Mouse (Mus musculus) megakaryocyte, adult 5-6 weeks (primary cell): ENCODE results near the gene Fam81a. TPM values are rescaled to one million over a fixed set of nuclear protein-coding genes. Genes with fewer than 3 reads are reported as not detected.

Experiments
- ATAC-seq: 2 replicates; pipeline ENCODE4 v1.8.0; 2016; ENCODE audit warnings: mild to moderate bottlenecking, inconsistent platforms; ENCODE audit not compliant: poor library complexity, severe bottlenecking
- total RNA-seq, 2 experiments: library from RNA; stranded (forward) in 1 of 2; stranded (reverse) in 1 of 2; fragments of 153-499, 151-499 nt in 1 of 2; fragments of 221-1000, 200-1000 nt in 1 of 2; gene quantifications; 2 replicates each; pipeline versions ENCODE4 v1.2.3 to v1.2.4; 2015 to 2017

Gene Fam81a
- total RNA-seq, 2 experiments from 2014 or later: 0.07 TPM; not detected in 1

DNA sequence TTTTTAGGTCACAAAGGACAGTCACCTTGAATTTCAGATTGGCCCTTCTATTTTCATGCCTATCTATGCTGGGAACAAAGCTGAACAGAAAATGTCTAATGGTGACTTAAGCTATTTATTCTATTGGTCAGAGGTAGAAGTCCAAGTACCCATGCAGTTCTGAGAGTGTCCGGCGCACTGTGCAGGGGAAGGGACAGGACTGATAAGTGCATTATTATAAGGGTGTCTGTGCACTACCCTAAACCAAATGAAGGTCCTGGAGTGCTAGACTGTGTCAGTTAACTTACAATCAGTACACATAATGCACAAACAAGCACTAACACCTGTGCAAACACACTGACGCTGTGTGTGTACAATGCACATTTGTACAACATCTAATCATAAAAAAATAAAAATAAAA, 74.9 kb downstream of the Fam81a start:
- no peak for ATAC-seq

DNA sequence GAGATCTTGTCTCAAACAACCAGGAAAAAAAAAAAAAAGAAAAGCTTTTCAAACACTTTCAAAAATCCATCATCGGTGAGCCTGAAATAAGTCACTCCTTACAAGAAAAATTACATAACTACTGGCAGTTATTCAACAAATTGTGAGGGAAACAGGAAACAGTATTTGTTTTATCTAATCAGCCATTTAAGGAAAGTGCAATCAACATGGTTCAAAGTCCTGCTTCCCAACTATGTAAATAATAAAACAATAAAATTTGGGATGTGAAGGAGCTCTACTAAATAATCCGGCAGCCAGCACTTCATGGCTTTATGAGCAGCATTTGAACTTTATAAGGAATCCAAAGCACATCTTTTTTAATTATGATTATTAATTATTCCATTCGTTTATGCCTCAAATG, 80.3 kb downstream of the Fam81a start:
- ATAC-seq: no peak

DNA sequence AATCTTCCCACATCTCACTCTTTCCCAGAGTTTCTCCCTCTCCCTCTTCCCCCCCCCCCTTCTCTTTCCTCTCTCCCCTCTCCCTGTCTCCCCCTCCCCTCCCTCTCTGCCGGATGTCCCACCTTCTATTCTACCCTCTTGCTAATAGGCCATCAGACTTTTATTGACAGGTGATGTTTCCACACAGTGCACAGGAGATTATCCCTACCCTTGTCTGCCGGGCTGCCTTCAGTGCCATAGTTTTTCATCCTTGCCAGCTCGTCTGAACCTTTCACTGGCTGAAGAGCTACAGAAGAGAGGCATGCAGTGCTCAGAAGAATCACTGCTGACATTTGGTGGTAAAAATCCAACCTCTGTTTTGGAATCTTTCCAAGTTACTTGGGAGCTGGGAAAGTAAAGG, 88.9 kb downstream of the Fam81a start:
- ATAC-seq: no peak

DNA sequence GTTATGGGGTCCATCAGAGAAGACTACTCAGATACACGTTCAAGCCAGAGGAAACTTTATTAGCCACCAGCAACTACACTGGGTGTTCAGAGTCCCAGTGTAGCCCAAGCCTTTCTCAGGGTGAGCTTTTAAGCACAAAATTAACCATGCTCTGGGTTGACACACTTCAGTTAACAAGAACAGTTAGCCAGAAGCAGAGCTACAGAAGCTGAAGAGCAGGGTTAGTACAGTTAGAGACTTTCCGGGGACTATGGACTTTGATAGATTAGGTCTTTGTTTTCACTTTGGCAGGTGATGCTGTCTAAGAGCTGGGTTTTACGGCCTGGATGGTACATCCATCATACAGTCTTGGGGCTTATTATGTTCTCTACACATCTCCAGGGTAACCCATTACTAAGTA, 89.6 kb downstream of the Fam81a start:
- no peak for ATAC-seq

DNA sequence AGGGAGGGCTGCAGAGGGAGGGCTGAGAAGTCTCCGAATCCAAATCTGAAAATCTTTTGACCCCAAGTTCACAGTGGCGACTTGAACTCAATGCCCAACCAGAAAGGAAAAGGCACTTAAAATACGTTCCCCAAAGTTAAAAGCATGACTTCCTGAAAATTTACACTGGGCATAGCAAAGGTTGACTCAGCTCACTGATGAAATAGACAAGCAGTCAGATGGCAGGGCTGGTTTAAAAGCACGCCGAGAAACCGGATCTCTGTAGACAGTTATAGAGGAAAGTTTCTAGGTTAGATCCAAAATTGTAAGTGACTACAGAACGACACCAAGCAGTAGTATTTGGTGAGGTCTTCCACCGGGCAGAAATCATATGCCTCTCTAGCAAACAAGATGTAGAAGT, 92.5 kb downstream of the Fam81a start:
- ATAC-seq: no peak

DNA sequence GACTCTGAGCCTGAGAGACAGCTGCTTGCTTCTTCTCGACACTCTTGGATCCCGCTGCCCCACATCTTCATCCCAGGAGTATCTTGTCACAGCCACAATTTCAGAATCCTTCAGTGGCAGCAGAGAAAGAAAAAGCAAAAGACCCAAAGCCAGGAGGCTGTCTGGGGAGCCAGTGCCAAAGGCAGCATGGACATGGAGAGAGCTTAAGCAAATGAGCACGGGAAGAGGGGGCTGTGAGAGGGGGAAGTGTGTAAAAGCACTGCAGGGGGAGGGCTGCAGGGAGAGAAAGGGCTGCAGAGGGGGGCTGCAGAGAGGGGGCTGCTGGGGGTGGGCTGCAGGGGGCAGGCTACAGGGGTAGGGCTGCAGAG, 93.0 kb downstream of the Fam81a start:
- no peak for ATAC-seq

DNA sequence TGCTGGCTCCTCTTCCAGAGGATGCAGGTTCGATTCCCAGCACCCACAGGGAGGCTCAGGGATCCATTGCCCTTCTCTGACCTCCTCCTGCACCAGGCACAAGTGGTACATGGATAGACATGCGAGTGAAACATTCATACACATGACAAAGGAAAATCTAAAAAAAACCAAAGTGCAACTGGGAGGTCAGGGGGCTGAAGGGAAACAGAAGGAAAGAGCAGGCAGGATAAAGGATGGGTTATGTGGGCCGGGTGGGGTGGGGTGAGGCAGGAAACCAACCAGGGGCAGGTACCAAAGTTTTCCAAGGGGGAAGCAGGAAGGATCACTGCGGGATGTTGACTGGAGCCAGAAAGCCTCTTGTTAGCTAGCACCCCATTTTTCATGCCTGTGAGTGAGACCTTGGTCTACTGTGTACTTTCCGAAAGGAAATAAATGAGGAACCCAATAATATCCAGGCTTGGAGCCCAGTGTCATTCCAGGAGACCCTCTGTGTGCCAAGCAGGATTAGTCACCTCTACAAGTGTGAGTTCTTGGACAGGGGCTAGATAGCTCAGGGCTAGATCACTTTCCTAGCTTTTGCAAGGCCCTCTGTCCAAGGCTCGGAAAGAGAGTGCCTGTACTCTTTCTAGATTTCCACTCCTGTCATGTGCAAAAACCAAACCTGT, 93.5 kb downstream of the Fam81a start:
- ATAC-seq: no peak

DNA sequence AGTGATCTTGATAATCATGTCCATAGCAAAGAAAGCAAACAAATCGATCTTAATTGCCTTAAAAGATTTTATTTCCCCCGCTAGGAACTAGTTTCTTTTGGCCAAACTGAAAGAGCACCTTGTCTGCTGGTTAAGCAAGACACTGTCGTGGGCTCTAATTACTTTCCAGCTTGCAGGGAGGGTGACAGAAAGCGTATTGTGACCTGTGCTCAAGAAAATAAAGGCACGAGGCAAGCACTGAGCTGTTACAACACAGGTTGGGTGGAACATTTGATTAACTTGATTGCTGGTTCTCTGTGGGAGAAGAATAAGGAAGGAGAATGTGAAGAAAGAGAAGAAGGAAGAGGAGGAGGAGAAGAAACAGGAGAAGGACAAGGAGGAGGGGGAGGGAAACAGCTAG, 94.1 kb downstream of the Fam81a start:
- no peak for ATAC-seq

DNA sequence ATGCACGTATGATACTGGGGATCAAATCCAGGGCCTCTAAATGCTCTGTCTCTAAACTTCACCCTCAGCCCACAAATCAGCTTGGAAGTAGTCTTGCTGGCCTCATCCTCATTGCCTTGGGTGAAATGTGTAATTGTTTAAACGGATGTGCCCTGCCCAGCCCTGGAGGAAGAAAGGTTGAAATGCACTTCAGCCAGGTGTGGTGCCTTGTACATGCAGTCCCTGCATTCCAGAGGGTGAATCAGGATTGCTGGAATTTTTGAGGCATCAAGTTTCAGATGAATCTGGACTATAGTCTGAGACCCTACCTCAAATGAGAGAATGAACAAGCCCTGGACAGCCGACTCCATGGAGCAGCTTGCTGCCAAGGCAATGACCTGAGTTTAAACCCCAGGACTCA, 94.5 kb downstream of the Fam81a start:
- ATAC-seq: no peak

DNA sequence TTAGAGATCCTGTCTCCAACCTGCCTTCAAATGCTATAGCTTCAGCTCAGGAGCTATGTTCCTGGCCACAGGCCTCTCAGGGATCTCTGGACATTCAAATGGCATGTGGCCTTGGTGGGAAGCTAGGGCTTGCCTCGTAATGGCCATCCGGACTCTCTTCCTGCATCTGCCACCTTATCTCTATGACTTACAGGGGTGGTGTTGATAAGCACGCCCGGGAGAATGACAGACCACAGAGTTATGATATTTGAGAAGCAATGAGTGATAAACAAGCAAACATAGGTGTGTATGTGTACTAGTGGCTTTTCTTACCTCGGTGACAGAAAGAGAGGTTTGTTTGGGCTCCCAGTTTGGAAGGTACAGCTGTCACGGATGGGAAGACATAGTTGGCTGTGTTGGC, 96.1 kb downstream of the Fam81a start:
- ATAC-seq: no peak

DNA sequence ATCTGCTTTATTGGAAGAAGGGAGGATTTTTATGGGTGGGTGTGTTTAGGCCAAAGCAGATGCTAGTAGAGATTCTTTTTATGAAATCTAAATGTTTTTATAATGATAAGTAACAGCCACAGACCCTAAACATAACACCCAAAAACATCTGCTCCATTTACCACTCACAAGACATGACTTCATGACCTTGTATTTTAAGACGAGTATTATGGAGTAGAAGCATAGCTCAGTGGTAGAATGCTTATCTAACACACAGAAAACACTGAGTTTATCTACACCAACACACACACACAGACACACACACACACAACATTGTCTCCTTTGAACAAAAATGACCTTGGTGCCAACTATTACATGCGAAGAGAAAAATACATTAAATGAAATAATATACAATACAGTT, 97.5 kb downstream of the Fam81a start:
- no peak for ATAC-seq

DNA sequence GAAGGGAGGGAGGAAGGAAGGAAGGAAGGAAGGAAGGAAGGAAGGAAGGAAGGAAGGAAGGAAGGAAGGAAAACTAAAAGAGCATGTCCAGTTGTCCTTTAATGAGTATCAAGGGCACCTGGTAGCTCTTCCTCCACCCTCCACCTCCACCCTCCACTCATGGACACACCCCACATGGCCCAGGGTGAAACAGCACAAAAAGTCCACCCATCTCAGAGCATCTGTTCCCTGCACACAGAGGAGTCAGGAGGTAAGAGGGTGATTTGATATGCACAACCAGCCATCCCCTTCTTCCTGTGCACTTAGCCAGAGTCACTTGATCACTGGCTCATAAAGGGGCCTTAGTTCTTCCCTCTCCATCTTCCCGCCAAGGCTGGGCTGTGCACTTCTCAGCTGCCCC, 99.4 kb downstream of the Fam81a start:
- ATAC-seq: no peak

DNA sequence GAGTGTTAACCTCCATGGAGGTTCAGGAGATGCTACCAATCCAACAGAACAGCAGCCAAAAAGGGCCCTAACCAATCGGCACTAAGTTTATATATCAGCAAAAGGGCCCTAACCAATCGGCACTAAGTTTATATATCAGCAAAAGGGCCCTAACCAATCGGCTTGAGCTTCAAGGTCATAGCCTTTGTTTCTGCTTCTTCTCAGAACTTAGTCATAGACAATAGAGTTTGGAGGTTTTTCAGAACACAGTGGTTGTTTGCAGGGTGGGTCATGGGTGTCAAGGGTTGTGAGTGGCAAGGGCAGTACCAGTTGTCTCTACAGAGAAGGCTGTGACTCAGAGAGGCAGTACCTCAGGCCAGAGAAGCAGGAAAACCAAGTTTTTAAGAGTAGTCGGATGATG, 100.2 kb downstream of the Fam81a start:
- no peak for ATAC-seq

DNA sequence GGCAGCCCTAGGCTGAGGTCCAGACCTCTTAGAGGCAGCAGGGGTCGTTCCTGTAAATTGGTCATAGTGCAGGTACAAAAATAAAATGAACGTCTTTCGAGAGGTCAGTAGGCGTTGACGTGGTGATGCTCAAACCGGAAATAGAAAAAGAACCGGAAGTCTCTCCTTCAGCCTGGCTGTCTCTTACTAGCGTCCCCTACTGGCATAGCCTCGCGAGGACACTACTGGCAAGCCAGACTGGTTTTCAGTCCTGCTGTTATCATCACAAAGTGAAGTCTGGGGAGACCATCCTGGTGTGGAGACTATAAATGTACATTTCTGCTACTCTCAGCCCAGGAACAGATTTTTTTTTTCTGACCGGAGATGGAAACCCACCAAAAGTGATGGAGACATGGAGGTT, 101.8 kb downstream of the Fam81a start:
- no peak for ATAC-seq

DNA sequence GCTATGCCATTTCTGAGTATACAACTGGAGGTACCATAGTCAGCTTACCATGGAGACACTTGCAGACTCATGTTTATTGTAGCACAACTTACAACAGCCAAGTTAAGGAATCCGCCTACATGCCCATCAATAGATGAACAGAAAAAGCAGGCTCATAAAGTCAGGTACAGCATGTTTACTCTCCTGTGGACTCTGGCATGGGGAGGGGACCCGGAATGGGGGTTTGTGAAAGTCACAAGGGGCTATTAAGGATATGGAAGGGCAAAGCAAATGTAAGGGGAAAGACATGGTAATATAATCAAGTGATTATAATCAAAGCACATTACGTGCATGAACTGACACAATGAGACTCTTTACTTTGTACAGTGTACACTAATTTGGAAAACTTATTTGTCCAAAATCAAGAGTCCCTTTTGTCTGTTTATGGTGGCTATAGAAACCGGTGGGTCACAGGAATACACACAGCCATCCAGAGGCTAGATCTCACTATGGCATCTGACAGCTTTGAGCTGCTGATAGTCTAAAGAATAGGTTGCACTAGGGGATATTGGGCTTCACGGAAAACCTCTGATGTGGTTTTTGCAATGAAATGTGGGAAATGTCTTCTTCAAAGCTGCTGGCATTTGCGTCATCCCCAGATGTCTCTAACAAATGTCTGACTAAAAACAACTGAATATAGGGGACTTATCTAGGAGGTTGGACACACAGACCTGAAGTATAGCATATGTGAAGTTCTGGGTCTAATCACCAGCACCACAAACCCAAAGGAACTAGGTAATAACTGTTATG, 102.6 kb downstream of the Fam81a start:
- ATAC-seq: no peak

Other genes with a start within 250 kb of the Fam81a start
- gene Bnip2, start 153.1 kb downstream of the Fam81a start, total RNA-seq (2015): 123 and 131 TPM in 2 replicates
- 196 and 207 TPM in 2 replicates for gene Bnip2, start 153.1 kb downstream of the Fam81a start, total RNA-seq (2017)
- 117 and 126 TPM in 2 replicates for gene Gtf2a2, start 130.0 kb downstream of the Fam81a start, total RNA-seq (2015)
- gene Gtf2a2, start 130.0 kb downstream of the Fam81a start, total RNA-seq (2017): 121 and 130 TPM in 2 replicates
- not detected in 2 replicates for gene Gcnt3, start 104.5 kb downstream of the Fam81a start, total RNA-seq (2015)
- gene Gcnt3, start 104.5 kb downstream of the Fam81a start, total RNA-seq (2017): not detected in 2 replicates
- 0.59 TPM in 1 of 2 replicates, not detected in the other for gene Myo1e, start 64.8 kb upstream of the Fam81a start, total RNA-seq (2015)
- gene Myo1e, start 64.8 kb upstream of the Fam81a start, total RNA-seq (2017): 0.51 and 1.1 TPM in 2 replicates